Mouse (Mus musculus) A20 (cell line): ENCODE measurements around the gene Mboat1.

Experiments
- DNase-seq: peaks from one replicate; pipeline ENCODE4 v3.0.0-alpha.2; 2011; ENCODE audit warnings: low read depth, low spot score

Mboat1 gene

DNA sequence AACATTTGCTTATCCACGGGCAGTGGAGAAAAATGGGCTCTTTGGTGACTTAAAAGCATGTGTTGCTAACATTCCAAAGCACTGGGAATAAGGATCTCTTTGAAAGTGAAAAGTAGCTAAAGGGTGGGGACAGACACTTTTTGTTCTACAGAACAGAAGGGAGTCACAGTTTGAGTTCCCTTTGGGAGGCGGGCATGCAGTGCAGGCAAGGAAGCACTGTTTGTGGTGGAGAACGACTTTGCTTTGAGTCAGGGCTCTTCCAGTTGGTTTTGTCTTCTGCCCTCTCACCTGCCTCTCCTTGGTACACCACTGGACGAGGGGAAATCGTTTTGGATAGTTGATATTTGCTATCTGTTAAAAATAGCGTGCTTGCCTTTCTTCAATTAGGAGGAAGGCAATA is 49.7 kb downstream of the Mboat1 start:
- no peak for DNase-seq

DNA sequence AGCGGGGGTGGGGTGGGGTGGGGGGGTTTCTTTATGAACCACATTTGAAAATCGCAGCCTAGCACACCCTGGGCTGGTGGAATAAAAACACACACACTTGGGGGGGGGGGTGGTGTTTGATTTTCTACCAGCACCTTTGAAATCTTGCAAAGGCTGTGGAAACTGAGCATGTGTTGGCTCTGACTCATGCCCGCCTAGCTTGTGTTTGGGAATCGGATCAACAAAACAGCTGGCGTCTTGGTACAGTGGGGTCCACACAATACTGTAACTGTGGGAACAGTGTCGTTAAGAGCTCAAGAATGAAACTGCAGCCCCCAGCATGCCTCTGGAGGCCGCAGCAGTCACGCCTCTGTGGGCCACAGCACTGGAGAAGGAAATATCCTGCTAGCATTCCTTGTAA is 50.2 kb downstream of the Mboat1 start:
- no peak for DNase-seq

DNA sequence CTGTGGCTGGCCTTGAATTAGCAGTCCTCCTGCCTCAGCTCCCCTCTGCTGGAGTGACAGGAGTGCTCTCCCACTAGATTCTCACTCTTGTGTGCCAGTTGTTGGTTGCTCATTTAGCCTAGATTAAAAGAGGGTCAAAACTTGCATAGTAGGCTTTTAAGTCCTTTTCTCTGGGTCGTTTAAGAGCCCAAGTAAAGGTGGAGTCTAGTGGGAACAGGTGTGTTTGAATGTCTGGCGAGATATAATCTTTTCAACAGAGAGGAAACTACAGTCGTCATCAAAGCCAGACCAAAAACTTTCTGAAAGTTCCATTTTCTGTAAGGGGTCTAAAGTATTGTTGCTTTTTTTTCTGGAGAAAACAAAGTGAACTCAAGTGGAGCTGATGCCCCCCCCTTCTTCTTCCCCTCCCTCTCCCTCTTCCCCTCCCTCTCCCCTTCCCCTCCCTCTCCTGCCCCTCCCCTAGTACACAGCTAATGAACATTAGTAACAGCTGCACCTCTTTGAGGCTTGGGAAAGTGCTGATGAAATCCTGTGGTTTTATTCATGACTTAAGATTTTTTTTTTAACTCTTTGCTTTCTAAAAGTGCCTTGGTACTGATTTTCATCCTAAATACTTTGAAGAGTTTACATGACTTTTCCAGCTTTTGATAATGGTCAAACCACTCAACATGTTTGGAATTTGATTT is 55.9 kb downstream of the Mboat1 start:
- no peak for DNase-seq

DNA sequence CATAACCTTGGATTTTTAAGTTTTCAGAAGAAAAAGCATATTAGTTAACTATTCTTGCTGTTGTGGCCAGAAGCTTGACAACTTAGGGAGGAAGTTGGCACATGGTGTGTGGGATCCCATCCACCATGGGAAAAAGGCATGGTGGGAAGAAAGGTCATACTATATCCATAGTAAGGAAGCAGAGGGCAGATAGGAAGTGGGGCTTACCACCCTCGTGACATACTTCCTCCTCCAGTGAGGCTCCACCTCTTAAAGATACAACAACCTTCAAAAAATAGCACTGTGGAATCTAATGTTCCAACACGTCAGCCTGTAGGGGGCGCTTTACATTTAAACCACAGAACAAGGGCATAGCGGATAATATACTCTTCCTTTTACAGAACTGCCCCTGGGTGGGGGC is 57.1 kb downstream of the Mboat1 start:
- DNase-seq, result peak; percentile 24

DNA sequence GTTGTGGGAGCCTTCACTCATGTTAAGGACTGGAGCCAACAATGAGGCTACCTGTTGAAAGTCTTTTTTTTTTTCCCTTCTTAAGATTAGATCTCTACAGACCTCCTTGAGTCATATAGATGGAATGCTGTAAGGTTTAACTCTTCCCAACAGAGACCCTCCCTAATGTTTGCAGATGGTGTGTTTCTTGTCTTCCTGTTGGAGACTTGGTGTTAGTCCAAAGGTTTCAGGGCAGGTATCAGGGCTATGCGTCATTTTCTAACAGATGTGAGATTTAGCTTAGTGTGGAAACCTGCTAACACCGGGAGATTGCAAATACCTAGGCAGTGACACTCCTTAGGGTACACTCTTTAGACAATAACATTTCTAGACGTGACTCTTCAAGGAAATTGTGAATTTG is 58.5 kb downstream of the Mboat1 start:
- DNase-seq, result no peak

DNA sequence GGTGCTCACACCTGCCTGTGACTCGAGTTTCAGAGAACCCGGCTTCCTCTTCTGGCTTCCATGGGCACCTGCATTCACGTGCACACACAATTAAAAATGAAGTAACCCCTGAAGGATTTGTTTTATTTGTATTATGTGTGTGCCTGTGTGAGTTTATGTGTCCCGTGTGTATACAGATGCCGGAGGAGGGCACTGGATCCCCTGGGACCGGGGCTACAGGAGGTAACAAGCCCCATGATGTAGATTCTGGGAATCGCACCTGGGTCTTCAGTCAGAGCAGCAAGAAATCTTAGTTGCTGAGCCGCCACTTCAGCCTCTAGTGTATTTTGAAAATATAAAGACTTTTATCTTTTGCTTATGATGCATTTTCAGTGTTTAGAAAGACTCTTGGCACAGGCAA is 60.4 kb downstream of the Mboat1 start:
- DNase-seq, result no peak

DNA sequence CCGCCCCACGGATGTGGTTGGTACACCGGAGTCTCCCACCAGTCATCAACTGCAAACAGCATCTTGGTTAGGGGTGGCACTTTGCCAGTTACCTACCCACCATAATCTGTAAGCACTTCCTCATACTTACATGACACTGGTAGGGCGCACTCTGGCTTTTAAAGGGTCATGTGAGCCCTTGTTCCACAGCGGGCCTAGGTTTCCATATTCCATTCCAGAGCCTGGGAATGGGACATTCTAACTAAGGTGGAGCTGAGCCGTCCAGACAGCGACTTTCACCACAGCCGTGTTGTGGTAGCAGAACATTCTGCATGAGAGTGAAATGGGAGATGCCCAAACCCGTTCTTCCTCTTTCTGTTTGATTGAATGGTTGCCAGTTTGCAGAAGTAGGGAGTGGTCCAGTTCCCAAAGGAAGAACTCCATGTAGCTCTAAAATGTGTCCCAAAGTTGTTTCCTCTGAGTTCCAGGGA is 61.8 kb downstream of the Mboat1 start:
- peak; percentile 44 for DNase-seq

DNA sequence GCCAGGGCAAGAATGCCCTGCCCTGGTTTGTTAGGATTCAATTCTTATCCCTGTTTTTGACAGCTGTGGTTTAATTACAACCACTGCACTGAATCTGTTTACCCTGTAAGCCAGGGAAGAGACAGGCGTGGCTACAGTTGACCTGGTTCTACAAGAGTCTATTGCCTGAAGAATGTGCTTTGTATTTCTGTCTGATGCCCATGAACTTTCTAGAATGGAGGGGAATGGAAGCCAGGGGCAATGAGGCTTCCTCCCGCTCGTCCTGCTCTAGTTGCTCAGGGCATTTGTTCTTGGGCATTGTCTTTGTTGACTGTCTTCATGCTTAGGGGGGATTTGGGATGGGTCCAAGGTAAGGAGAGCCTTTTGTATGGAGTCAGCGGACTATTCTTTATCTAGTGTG is 63.5 kb downstream of the Mboat1 start:
- DNase-seq, result no peak

DNA sequence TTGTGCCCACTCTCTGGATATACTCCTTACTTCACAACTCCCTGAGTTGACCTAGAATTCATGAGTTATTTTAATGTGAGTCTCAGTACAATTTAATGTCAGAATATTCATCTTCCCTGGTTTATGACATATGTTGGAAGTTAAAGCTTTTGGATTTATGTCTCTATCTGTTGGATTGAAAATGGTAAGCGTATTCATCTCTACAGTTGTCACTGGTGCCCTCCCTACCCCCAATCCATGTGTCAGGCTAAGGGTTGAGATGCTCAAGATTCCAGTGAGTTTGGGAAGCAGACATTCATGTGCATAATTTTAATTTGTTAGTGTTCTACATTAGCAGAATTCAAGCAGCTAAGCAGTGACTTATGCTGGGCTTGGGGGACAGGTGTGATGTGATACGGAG is 64.4 kb downstream of the Mboat1 start:
- no peak for DNase-seq

DNA sequence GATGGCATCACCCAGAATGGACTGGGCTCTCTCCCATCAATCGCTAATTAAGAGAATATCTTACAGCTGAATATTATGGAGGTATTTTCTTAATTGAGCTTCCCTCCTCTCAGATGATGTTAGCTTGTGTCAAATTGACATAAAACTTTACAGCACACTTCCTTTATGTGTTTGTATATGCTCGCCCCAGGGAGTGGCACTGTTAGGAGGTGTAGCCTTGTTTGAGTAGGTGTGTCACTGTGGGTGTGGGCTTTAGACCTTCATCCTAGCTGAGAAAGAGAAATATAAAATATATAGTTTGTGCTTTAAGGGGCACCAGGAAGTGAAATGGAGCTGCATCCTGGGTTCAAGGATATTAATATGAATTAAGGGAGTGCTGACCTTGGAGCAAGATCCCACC is 66.7 kb downstream of the Mboat1 start:
- no peak for DNase-seq

DNA sequence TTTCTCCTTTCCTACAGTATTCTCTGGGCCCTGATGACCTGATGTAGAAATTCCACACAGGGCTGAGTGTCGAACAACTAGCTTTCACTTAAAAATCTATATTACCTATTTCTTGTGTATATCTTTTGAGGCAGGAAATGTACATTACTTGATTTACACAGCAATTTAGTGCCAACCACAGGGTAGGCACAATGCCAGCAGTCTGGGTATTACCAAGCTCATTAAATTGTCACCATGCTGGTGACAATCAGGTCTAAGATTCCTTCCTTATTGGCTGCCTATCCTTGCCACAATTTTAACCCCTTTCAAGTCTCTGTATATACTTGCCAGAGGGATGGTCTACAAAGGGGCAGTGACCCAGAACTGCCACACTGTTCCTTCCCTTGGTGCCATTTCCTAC is 71.9 kb downstream of the Mboat1 start:
- no peak for DNase-seq

DNA sequence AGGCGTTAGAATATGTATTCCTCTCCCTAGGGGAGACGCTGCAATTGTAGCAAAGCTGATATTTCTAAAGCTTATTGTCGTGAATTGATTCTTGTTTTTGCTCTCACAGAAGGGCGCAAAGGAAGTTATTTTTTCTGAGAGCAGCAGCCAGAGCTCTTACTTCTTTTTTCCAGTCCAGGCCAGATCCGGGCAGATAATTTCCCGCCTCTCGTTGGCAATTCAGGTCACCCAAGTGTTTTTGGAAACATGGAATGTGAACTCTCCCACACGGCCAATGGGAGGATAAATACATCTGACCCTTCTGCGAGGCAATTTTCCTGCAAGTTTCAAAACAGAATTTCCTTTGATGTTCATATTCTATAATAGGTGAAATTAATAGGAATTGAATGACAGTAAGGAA is 77.0 kb downstream of the Mboat1 start:
- DNase-seq, result no peak

DNA sequence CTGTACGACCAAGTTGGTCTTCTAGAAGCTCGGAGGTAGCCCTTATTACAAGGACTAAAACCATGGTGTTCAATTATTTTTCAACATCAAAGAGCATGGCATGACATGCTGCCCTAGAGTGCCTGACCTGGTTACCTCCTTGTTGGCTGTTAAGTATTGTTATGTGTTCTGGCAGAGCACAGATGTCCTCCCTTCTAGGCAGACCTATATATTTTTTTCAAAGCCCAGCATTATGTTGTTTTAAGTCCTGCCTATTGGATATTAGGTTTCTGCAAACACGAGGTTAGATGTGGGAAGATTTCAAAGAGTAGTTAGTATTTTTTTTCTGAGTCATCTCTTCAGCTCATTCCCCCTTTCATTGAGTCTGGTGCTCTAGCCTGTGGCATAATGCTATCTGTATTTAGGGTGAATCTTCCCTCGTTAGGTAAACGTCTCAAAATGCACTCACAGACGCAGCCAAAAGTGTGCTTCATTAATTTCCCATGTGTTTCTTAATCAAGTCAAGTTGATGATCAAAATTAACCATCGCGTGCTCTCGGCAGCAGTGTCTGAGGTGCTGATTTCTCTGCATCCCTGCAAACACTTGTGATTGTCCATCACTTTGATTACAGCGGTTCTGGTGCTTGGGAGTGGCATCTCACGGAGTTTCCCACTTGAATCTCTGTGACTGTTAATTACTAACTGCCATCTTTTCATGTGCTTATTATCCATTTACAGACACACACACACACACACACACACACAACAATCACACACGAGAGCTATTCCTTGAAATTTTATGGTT is 81.5 kb downstream of the Mboat1 start:
- DNase-seq, result no peak

DNA sequence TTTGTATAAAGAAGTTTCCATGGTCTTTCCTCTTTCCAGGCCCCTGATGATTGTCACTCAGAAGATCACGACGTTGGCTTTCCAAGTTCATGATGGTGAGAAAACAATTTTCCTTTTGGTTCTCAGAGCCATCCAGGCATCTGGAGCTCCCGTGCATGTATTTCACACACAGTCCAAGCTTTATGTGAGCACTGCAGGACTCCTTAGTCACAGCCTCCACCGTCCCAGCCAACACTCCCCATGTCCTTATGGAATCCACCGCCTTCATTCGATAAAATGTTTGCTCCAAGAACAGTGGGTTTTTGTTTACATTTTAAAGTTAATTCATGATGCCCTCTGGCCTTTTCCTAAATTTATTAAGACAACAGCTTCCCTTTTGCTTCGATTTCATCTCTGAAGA is 83.3 kb downstream of the Mboat1 start:
- no peak for DNase-seq

DNA sequence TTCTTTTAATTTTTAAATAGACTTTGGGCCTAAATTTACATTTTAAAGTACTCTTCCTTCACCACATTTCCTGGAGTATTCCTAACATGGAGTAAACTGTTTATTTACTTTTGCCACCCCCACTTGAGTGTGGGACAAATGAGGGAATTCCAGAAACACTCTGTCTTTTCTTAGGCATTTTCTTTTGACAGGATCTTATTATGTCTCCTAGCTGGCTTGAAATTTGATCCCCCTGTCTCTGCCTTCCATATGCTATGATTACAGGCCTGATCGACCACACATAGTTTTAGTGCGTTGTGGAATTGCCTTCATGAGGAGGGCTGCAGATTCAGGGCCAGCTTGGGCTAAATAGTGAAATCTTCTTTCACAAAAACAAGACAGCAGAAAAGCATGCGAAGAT is 85.0 kb downstream of the Mboat1 start:
- no peak for DNase-seq

DNA sequence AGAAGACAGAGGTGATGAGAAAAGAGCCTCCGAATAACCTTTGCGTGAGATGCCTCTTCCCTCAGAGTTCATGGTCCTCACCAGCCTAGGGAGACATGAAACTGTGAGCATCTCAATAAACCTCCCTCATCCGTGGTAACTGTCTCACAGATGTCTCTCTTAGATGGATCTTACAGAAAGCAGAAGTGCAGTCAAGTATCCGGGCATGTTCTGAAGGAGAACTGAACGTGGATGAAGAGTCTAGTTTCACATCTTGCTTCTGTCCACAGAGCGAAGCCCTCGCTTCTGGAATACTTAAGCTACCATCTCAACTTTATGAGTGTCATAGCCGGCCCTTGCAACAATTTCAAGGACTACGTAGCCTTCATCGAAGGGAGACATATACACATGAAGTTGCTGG is 87.8 kb downstream of the Mboat1 start:
- DNase-seq, result peak; percentile 4

DNA sequence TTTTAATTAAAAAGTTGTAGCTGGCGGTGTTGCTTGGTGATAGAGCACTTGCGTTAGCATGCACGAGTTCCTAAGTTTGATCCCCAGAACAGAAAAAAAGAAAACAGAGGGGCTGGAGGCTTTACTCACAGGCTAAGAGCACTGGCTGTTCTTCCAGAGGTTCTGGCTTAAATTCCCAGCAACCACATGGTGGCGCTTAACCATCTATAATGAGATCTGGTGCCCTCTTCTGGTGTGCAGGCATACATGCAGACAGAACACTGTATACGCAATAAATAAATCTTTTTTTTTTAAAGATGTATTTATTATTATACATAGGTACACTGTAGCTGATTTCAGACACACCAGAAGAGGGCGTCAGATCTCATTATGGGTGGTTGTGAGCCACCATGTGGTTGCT is 88.4 kb downstream of the Mboat1 start:
- DNase-seq, result no peak

DNA sequence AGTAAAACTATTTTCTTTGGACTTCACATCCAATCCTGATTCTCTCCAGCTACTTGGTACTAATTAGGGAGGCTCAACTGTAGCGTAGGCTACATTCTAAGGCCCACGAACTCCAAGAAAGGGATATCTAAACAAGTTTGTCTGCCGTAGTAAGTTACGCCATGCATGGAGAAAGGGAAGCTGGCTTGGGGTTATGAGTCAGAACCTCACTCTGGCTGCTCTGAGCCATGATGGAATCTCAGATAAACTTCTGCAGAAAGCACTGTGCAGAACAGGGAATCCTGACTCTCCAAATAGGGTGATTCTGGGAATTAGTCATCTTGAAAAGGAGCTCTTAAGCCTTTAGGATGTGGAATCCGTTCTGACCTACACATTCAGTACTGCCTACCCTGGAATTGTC is 92.5 kb downstream of the Mboat1 start:
- no peak for DNase-seq

DNA sequence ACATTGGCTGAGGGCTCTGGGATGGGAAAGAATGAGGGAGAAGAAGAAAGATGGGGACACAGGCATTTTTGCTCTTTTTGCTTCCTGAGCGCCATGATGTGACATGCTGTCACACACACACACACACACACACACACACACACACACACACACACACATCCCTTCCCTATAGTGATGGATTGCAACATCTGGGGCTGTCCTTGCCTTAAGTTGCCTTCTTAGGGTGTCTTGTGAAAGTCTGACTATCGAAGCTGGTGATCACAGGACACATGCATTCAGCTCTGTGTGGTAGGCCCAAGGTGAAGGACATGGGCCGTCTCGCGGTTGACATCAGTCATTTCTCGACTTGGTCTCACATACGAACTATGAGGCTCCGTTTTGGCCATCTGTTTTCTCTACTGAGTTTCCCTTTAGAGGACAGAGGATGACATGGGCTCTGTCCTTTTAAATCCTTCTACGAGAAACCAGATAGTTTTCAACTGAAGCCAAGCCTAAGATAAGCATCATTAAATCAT is 93.4 kb downstream of the Mboat1 start:
- no peak for DNase-seq

DNA sequence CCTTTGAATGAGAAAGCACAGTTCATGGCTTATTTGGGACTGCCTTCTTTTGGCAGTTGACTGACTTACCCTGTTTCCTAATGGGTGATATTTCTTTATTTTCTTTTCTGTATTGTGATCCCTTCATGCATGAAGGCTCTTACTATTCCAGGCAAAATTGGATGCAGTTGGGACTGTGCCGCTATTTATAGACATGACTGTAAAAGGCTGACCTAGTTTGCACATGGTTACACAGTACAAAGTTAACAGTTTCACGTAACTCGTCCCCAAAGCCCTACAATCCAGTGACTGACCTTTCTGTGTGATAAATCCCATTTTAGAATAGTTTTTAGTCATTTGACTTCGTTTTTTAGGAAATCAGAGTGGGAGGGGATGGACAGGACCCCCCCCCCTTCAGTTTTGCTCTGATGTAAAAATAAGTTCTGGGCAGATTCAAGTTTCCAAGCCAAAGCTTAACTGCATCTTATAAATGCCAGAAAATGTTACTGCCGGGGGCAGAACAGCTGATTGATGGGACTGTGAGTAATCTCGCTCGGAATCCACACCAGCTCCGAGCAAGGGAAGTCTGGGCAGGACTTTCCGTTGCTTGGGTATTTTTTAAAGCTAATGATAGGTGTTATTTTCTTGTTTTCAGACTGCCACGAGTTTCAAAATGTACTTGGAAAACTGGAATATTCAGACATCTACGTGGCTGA is 98.9 kb downstream of the Mboat1 start:
- no peak for DNase-seq

DNA sequence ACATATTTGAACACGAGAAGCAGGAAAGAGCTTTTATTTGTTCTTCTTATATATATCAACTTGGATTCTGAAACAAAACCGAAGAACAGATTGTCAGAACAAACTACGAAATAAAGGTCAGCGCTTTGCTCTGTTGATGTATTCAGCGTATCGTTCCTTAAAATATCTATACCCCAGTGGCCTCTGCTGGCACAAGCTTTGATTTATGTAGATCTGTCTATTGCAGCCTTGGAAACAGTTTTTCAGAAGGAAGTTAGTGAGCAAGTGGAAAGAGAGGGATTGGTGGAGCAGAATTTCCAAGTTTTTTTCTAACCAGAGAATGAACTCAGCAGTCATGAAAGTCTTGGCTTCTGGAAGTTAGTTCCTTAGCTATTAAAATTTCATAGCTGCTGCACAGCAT is 103.1 kb downstream of the Mboat1 start:
- DNase-seq, result no peak

DNA sequence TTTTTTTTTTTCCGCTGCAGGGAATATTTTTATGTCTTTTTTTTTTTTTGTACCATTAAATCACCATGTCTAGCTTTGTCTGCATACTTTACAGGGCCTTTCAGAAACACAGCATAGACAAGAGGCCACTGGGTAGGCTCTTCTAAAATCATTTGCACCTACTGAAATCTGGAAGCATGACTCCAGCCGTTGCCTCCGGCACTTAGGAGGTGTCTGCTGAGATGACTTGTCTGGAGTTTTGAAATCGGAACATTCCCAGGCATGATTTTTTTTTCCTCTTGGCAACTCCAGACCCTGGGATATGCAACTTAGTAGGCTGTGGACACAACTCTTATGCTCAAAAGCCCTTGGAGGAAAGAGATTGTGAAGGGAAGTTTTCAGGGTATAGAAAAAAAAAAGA is 109.3 kb downstream of the Mboat1 start:
- no peak for DNase-seq
